In genomic region chr12:51633481-51633880, GRCm38 (mm10) we compare ENCODE assay signal across 17 mouse cellular contexts.
"Had no signal": no experiment of that assay in that cellular context is flagged by ENCODE, and none has a peak within 500 bp of the region (broad histone marks: within the 10 kb centered on the region; RNA-seq: fewer than 3 reads in every experiment).

No protein-coding gene starts in this region.

- ATAC-seq: hindbrain, embryonic 16.5 days; intestine, embryonic 15.5 days had no signal

- DNase-seq: layer of hippocampus, postnatal 36 days; lung, adult 18-20 months; lung, postnatal 10 days; lung, postnatal 36 days; midbrain, embryonic 14.5 days; thymus, adult 2 months; thymus, postnatal 14 days; thymus, postnatal 4 days had no signal

- H3K4me3 ChIP-seq: intestine, embryonic 15.5 days; left cerebral cortex, adult 2 months; liver, embryonic 15.5 days; lung, embryonic 15.5 days; megakaryocyte, embryonic 14.5 days had no signal

- H3K27me3 ChIP-seq: intestine, embryonic 15.5 days; liver, embryonic 15.5 days; lung, embryonic 15.5 days; megakaryocyte, embryonic 14.5 days had no signal

- H3K27ac ChIP-seq: intestine, embryonic 15.5 days; kidney, postnatal 0 days; left cerebral cortex, adult 2 months; liver, embryonic 15.5 days; lung, embryonic 15.5 days had no signal

- H3K9ac ChIP-seq: intestine, embryonic 15.5 days; liver, embryonic 15.5 days; lung, embryonic 15.5 days had no signal

- H3K4me1 ChIP-seq: intestine, embryonic 15.5 days; lung, embryonic 15.5 days had no signal

- H3K36me3 ChIP-seq: lung, embryonic 15.5 days had no signal

- H3K9me3 ChIP-seq: intestine, embryonic 15.5 days; liver, embryonic 15.5 days; lung, embryonic 15.5 days; megakaryocyte, embryonic 14.5 days had no signal

- H3K4me2 ChIP-seq: intestine, embryonic 15.5 days; liver, embryonic 11.5 days; liver, embryonic 15.5 days; lung, embryonic 15.5 days; midbrain, embryonic 11.5 days had no signal
